Mouse (Mus musculus): ENCODE data around the gene Hmg20a. TPM values are rescaled to one million over a fixed set of nuclear protein-coding genes. Genes with fewer than 3 reads are reported as not detected.
A peak's percentile ranks its signal among the peaks of the same experiment; 100 is the strongest.

Hmg20a gene
- polyA plus RNA-seq, 1 experiment from 2014 or later: 11.5 TPM

DNA sequence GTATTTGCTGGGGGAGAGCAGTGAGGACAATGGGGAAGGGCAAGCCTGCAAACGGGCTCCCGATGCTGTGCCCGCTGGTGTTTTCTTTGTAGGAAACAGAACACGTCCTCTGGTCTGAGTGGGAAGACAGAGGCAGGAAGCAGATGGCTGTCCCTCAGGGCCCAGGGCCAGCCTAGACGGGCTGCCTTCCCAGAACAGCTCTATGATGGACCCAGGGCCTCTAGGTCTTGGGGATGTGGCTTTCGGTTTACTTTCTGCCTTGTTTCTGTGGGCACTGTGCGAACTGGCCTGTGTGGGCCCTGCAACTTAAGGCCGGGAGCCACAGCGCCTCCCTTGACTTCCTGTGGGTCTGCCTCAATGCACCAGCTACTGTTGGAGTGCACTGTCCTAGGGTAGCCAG, 115.5 kb downstream of the Hmg20a start:
- H3K9me3 ChIP-seq (replicated peaks): no peaks in the 10 kb centered on the region
- no peaks in the 10 kb centered on the region; the same call in 1 of the 2 replicates for H3K27me3 ChIP-seq
- no peak overlapping the region for H3K4me3 ChIP-seq (replicated peaks)
- H3K4me1 ChIP-seq (replicated peaks): 0 out of 2 replicates have a peak, but pooled peaks cover 5% of the 10 kb centered on the region
- H3K9ac ChIP-seq: no peak overlapping the region
- 0 out of 2 replicates have a peak overlapping the region, but pooled peaks have one; percentile 1 for H3K27ac ChIP-seq (replicated peaks)
- WGBS (ENCODE audit: insufficient replicate concordance): 27% methylated on average over 9 of the region's 9 CpGs
- no peak overlapping the region for H3K4me2 ChIP-seq
- no peaks in the 10 kb centered on the region for H3K36me3 ChIP-seq (replicated peaks)
- no peak for ATAC-seq (ENCODE audit: insufficient read depth)

DNA sequence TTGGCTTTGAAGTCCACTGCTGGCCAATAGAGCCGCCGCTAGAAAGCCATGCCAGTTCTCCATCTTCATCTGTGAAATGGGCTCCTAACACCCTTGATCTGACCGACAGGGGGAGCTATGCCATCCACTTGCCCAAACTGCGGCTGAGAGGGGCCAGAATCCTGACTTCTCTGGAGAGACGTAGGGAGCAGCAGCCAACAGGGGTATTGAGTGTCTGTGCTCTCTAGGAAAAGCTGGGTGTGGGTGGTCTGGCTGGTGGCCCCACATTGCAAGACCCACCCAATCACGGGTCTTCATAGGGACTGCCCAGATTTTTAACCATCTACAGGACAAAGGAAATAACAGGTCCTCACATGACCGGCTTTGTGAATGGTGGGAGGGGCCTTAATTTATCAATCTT, 116.3 kb downstream of the Hmg20a start:
- no peak for ATAC-seq (ENCODE audit: insufficient read depth)
- Histone ChIP-seq H3K4me3 (replicated peaks) (no peak overlapping the region), H3K36me3 (replicated peaks) (no peaks in the 10 kb centered on the region), H3K9ac (no peak overlapping the region), H3K27ac (replicated peaks) (no peak overlapping the region), H3K4me2 (no peak overlapping the region), H3K9me3 (replicated peaks) (no peaks in the 10 kb centered on the region), H3K4me1 (replicated peaks) (0 out of 2 replicates have a peak, but pooled peaks cover 5% of the 10 kb centered on the region), H3K27me3 (no peaks in the 10 kb centered on the region; the same call in 1 of the 2 replicates)
- 39% methylated on average over 7 of the region's 7 CpGs for WGBS (ENCODE audit: insufficient replicate concordance)

DNA sequence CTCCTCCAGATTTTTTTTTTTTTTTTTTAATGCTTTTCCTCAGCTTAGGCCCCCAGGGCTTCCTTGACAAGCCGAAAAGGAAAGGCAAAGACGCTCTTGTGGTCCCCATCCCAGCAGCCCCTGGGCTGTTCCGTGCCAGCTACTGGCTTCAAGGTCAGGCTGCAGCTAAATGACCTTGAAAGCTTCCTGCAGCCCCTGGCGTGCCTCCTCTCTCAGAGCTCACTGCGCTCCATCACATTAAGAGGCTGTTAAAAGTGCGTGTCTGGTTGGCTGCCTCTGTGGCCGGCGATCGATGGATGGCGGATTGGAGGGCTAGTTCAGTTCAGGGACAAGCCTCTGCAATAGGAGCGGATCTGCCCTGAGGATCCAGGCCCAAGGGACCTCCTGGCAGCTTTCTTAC, 117.0 kb downstream of the Hmg20a start:
- H3K9ac ChIP-seq: no peak overlapping the region
- no peak for ATAC-seq (ENCODE audit: insufficient read depth)
- no peak overlapping the region for H3K27ac ChIP-seq (replicated peaks)
- no peaks in the 10 kb centered on the region for H3K9me3 ChIP-seq (replicated peaks)
- 0 out of 2 replicates have a peak, but pooled peaks cover 5% of the 10 kb centered on the region for H3K4me1 ChIP-seq (replicated peaks)
- H3K4me2 ChIP-seq: no peak overlapping the region
- H3K27me3 ChIP-seq: no peaks in the 10 kb centered on the region; the same call in 1 of the 2 replicates
- WGBS (ENCODE audit: insufficient replicate concordance): 45% methylated on average over 11 of the region's 11 CpGs
- H3K4me3 ChIP-seq (replicated peaks): no peak overlapping the region
- no peaks in the 10 kb centered on the region for H3K36me3 ChIP-seq (replicated peaks)

DNA sequence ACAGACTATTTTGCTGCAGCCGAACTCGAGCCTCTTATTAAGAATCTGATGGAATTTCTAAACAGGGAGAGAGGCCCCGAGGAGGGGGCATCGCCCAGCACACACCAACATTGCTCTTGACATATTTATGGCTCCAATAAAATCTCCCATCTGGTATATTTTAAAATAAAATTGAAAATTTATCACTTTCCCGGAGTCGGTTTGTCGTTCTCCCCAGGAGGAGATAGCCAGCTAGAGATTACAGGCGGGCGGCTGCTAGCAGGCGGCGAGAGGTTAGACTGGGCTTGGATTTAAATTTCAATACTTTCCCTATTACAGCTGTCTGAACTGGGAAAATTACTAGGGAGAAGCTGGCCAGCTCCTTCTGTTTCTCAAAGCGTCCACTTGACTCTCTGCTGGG, 121.6 kb downstream of the Hmg20a start:
- WGBS (ENCODE audit: insufficient replicate concordance): 65% methylated on average over 12 of the region's 12 CpGs
- no peak overlapping the region for H3K9ac ChIP-seq
- H3K4me1 ChIP-seq (replicated peaks): 0 out of 2 replicates have a peak, but pooled peaks cover 5% of the 10 kb centered on the region
- ATAC-seq (ENCODE audit: insufficient read depth): no peak
- H3K4me3 ChIP-seq (replicated peaks): no peak overlapping the region
- no peaks in the 10 kb centered on the region for H3K9me3 ChIP-seq (replicated peaks)
- no peaks in the 10 kb centered on the region; the same call in 1 of the 2 replicates for H3K27me3 ChIP-seq
- no peak overlapping the region for H3K27ac ChIP-seq (replicated peaks)
- no peaks in the 10 kb centered on the region for H3K36me3 ChIP-seq (replicated peaks)
- no peak overlapping the region for H3K4me2 ChIP-seq

DNA sequence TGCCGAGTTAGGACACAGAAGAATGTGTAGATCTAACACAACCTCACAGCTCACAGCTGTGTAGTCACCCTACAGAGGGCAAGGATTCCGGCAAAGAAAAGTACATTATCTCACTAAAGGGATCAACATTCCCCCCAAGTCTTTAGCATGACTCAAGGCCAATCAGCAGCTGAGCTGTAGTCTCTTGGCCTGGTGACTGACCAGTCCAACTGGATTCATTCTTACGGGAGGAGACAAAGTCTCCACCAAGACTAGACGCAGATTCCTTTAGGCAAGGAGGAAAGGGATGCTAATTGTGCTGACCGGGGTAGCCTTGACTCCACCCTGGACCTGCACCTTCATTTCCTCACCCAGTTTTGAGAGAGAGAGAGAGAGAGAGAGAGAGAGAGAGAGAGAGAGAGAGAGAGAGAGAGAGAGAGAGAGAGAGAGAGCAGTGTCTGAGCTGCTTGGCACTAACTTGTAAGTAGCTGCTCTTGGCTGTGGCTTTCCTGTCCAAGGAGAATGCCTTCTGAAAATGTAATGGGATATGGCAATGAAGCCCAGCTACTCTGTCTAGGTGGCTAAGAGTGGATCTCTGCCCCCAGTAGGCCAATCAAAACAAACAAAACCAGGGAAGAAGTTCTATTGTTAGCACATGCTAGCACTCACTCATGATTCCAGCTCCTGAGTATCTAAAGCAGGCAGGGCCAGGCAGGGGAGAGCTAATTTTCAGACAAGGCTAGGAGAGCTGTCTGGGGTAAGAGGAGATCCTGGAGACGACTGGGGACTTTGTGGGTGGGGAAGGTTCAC, 126.5 kb downstream of the Hmg20a start:
- WGBS (ENCODE audit: insufficient replicate concordance): 51% methylated on average over 6 of the region's 6 CpGs
- no peaks in the 10 kb centered on the region for H3K4me1 ChIP-seq (replicated peaks)

More for the DNA sequence above, 126.5 kb downstream of the Hmg20a start:
- no peak overlapping the region for H3K9ac ChIP-seq
- no peak overlapping the region for H3K4me3 ChIP-seq (replicated peaks)
- H3K36me3 ChIP-seq (replicated peaks): no peaks in the 10 kb centered on the region
- no peak overlapping the region for H3K4me2 ChIP-seq
- ATAC-seq (ENCODE audit: insufficient read depth): no peak
- H3K27ac ChIP-seq (replicated peaks): no peak overlapping the region
- no peaks in the 10 kb centered on the region for H3K9me3 ChIP-seq (replicated peaks)
- H3K27me3 ChIP-seq: no peaks in the 10 kb centered on the region

Other genes with a start within 250 kb of the Hmg20a start
- gene Peak1, start 542 bp upstream of the Hmg20a start, polyA plus RNA-seq (2015; fragmentation: Nextera tagmentation; extraction: Ambion mirVana): 2.4 and 2.8 TPM in 2 replicates